In the genomic region with DNA sequence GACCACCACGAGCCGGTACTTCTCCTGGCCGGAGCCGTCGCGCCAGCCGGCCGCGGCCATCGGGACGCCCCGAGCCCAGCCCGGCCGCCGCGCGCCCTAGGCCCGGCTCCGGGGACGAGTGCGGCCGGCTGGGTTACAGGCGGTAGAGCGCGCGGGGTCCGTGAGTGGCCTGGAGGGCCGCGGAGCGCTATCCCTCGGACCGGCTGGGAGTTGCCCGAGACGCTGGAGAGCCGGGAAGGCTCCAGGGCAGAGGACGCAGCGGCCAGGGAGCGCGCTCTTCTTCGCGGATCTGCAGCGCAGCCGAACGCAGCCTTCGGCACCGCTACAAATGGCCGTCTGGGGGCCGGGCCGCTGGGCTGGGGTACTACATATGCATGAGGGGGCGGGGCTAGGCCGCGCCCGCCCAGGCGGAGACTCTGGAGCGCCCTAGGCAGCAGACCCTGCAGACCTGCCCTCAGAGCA, we compare ENCODE assay signal across 8 mouse cellular contexts. TPM values are rescaled to one million over a fixed set of nuclear protein-coding genes. Genes with fewer than 3 reads are reported as not detected.
DNase-seq lines count a peak whose midpoint lies in the region; ATAC-seq and TF ChIP-seq lines count a peak whose summit lies in the region.

Gene Rras2 (minus strand): TSS at position 338 of the 462 bp plus-strand sequence.

- H3K4me2 ChIP-seq in heart, embryonic 14.5 days (ENCODE audit: low read length): peak within 1 kb of the TSS; percentile 84
- peak within 1 kb of the TSS; percentile 86 for H3K4me2 ChIP-seq in liver, embryonic 11.5 days
- H3K4me2 ChIP-seq in stomach, embryonic 14.5 days (replicated peaks; ENCODE audit: low read depth, low read length): peak within 1 kb of the TSS; percentile 72

- peak; percentile 89 for DNase-seq in 3134 (ENCODE audit: extremely low read depth, insufficient read length, low spot score)
- DNase-seq in forebrain, embryonic 10.5 days (ENCODE audit: extremely low spot score, low spot score): peak; percentile 89
- peak; percentile 95 for DNase-seq in kidney, postnatal 10 days
- peak; percentile 82 for DNase-seq in liver, embryonic 11.5 days (ENCODE audit: low spot score)
- DNase-seq in natural killer cell, adult 2 months (ENCODE audit: low spot score in 2 of 2): peak; percentile 74 to 79

- ATAC-seq in heart, embryonic 14.5 days (ENCODE audit: insufficient number of reproducible peaks, insufficient read depth, low FRiP score, low read depth): peak; percentile 95
- ATAC-seq in liver, embryonic 11.5 days (replicated peaks; ENCODE audit: low FRiP score): peak; percentile 93
- peak; percentile 97 for ATAC-seq in stomach, embryonic 14.5 days (ENCODE audit: insufficient number of reproducible peaks, insufficient read depth, low FRiP score, low read depth)

- no peak for TF ChIP-seq CTCF in bone marrow macrophage, adult 2 months (IDR thresholded peaks at IDR 0.05; ENCODE audit: low read depth, low read length)

- H3K9ac ChIP-seq in heart, embryonic 14.5 days (ENCODE audit: low read length): peak within 1 kb of the TSS; percentile 94
- H3K9ac ChIP-seq in liver, embryonic 11.5 days (ENCODE audit: low read depth, low read length): peak within 1 kb of the TSS; percentile 79
- peak within 1 kb of the TSS; percentile 71 for H3K9ac ChIP-seq in stomach, embryonic 14.5 days (replicated peaks; ENCODE audit: low read depth, low read length)

- peaks cover 2% of the 10 kb centered on the region; the same call in 1 of the 2 replicates for H3K4me1 ChIP-seq in bone marrow macrophage, adult 2 months (ENCODE audit: control insufficient read depth, insufficient read depth, low read length)
- peaks cover 27% of the 10 kb centered on the region for H3K4me1 ChIP-seq in forebrain, embryonic 10.5 days
- peaks cover 13 to 29% of the 10 kb centered on the region in 2 experiments for H3K4me1 ChIP-seq in heart, embryonic 14.5 days (ENCODE audit: control insufficient read depth in 2 of 2, insufficient read depth in 2 of 2, low read length in 2 of 2)
- peaks cover 8% of the 10 kb centered on the region for H3K4me1 ChIP-seq in liver, embryonic 11.5 days (replicated peaks; ENCODE audit: control insufficient read depth, insufficient read depth, low read length)
- peaks cover 3% of the 10 kb centered on the region; the same call in 1 of the 2 replicates for H3K4me1 ChIP-seq in stomach, embryonic 14.5 days (ENCODE audit: control insufficient read depth, insufficient read depth, low read length)

- H3K27me3 ChIP-seq in forebrain, embryonic 10.5 days (ENCODE audit: poor library complexity, severe bottlenecking): peaks cover 13% of the 10 kb centered on the region
- no peaks in the 10 kb centered on the region for H3K27me3 ChIP-seq in heart, embryonic 14.5 days (ENCODE audit: control insufficient read depth, insufficient read depth, low read length)
- H3K27me3 ChIP-seq in liver, embryonic 11.5 days (replicated peaks; ENCODE audit: control insufficient read depth, insufficient read depth, low read length): peaks cover 7% of the 10 kb centered on the region; the same call in 1 of the 2 replicates
- no peaks in the 10 kb centered on the region for H3K27me3 ChIP-seq in stomach, embryonic 14.5 days (ENCODE audit: control insufficient read depth, insufficient read depth, low read length)

- TF ChIP-seq POLR2A in bone marrow macrophage, adult 2 months (IDR thresholded peaks at IDR 0.05; ENCODE audit: borderline replicate concordance, low read depth, low read length): no peak

- peak within 1 kb of the TSS; percentile 84 for H3K4me3 ChIP-seq in bone marrow macrophage, adult 2 months (ENCODE audit: insufficient read depth, low read length)
- H3K4me3 ChIP-seq in forebrain, embryonic 10.5 days: peak within 1 kb of the TSS; percentile 85
- H3K4me3 ChIP-seq in heart, embryonic 14.5 days (ENCODE audit: control insufficient read depth in 1 of 2, insufficient read depth in 1 of 2, low read depth in 1 of 2, low read length in 2 of 2): peak within 1 kb of the TSS; percentile 82 to 86
- H3K4me3 ChIP-seq in liver, embryonic 11.5 days (ENCODE audit: low read depth, low read length): peak within 1 kb of the TSS; percentile 87
- H3K4me3 ChIP-seq in stomach, embryonic 14.5 days (ENCODE audit: low read depth, low read length): peak within 1 kb of the TSS; percentile 82

- no peak within 1 kb of the TSS for H3K27ac ChIP-seq in bone marrow macrophage, adult 2 months (ENCODE audit: insufficient read depth, low read depth, low read length)
- peak within 1 kb of the TSS; percentile 93 for H3K27ac ChIP-seq in forebrain, embryonic 10.5 days
- H3K27ac ChIP-seq in heart, embryonic 14.5 days (replicated peaks in 1 of 2; ENCODE audit: control insufficient read depth in 1 of 2, insufficient read depth in 1 of 2, low read depth in 2 of 2, low read length in 2 of 2): peak within 1 kb of the TSS; percentile 92 to 98
- peak within 1 kb of the TSS; percentile 91 for H3K27ac ChIP-seq in liver, embryonic 11.5 days (ENCODE audit: low read depth, low read length)
- H3K27ac ChIP-seq in stomach, embryonic 14.5 days (ENCODE audit: low read length): peak within 1 kb of the TSS; percentile 92

- H3K36me3 ChIP-seq in forebrain, embryonic 10.5 days (replicated peaks): peaks cover 10% of the 10 kb centered on the region; the same call in 1 of the 2 replicates
- H3K36me3 ChIP-seq in heart, embryonic 14.5 days (ENCODE audit: control insufficient read depth, insufficient read depth, low read length): no peaks in the 10 kb centered on the region
- H3K36me3 ChIP-seq in liver, embryonic 11.5 days (ENCODE audit: control insufficient read depth, insufficient read depth, low read length): no peaks in the 10 kb centered on the region
- H3K36me3 ChIP-seq in stomach, embryonic 14.5 days (ENCODE audit: control insufficient read depth, insufficient read depth, low read length): no peaks in the 10 kb centered on the region

- H3K9me3 ChIP-seq in forebrain, embryonic 10.5 days: no peaks in the 10 kb centered on the region
- no peaks in the 10 kb centered on the region for H3K9me3 ChIP-seq in heart, embryonic 14.5 days (ENCODE audit: control insufficient read depth, low read length)
- no peaks in the 10 kb centered on the region for H3K9me3 ChIP-seq in liver, embryonic 11.5 days (ENCODE audit: control insufficient read depth, low read length)
- H3K9me3 ChIP-seq in stomach, embryonic 14.5 days (ENCODE audit: control insufficient read depth, low read depth, low read length): no peaks in the 10 kb centered on the region

- under 1% methylated on average over 55 of the region's 55 CpGs for WGBS in forebrain, embryonic 10.5 days
- WGBS in heart, embryonic 14.5 days: under 1% methylated on average over 54 of the region's 55 CpGs
- WGBS in liver, embryonic 11.5 days: under 1% methylated on average over 55 of the region's 55 CpGs
- WGBS in stomach, embryonic 14.5 days: under 1% methylated on average over 55 of the region's 55 CpGs

RNA-seq across cellular contexts. Expression of gene Rras2, which starts in this region (rescaled TPM):
- 0.72 and 0.93 TPM in 2 replicates for polyA plus RNA-seq in bone marrow macrophage, adult 2 months (2012; ENCODE audit: insufficient read depth, insufficient read length, missing spikeins)
- 23.7 and 27.3 TPM in 2 replicates for polyA plus RNA-seq in forebrain, embryonic 10.5 days (2016; fragmentation: Nextera tagmentation; extraction: Ambion mirVana)
- polyA plus RNA-seq in heart, embryonic 14.5 days (2014; fragmentation: Nextera tagmentation; extraction: Ambion mirVana): 56.3 and 63.2 TPM in 2 replicates
- 20.1 and 20.4 TPM in 2 replicates for polyA plus RNA-seq in liver, embryonic 11.5 days (2014; fragmentation: Nextera tagmentation; extraction: Ambion mirVana)
- 29.4 and 30.1 TPM in 2 replicates for polyA plus RNA-seq in stomach, embryonic 14.5 days (2014; fragmentation: Nextera tagmentation; extraction: Ambion mirVana)

Comparison
In these comparisons a context has a peak if more than half of its experiments do, and no peak if none do; other contexts are left out.
1. RNA of gene Rras2 (polyA plus RNA-seq): 56.3 to 63.2 TPM in heart, embryonic 14.5 days, 29.4 to 30.1 TPM in stomach, embryonic 14.5 days, 23.7 to 27.3 TPM in forebrain, embryonic 10.5 days and 20.1 to 20.4 TPM in liver, embryonic 11.5 days; 0.72 to 0.93 TPM in bone marrow macrophage, adult 2 months; every median in the first group is over 10 times any median in the second.
2. Peak in every context shown above with its lines, with median percentiles within 50 percentile points of each other: DNase-seq, H3K4me3 ChIP-seq, ATAC-seq, H3K4me2 ChIP-seq and H3K9ac ChIP-seq.